Mouse (Mus musculus) hindbrain, embryonic 13.5 days (tissue): ENCODE results near the gene Polr2h. TPM values are rescaled to one million over a fixed set of nuclear protein-coding genes. Genes with fewer than 3 reads are reported as not detected.
"Not testable (repeated sequence)": the region's sequence is repeated elsewhere in the genome, so short reads cannot be mapped to it uniquely, and the experiment has no call there.

Experiments used
- ATAC-seq: fragments of 200-750 bp; cut with Nextera tagmentation; 2 replicates; pipeline ENCODE4 v1.8.0; 2017; ENCODE audit warnings: moderate TSS enrichment; ENCODE audit not compliant: low FRiP score
- H3K27ac ChIP-seq: fragments of 300-500 bp; sonication (generic); 2 replicates; pipeline ENCODE4 v1.5.1; 2015; ENCODE audit warnings: inconsistent platforms, mild to moderate bottlenecking, moderate library complexity
- H3K27me3 ChIP-seq: fragments of 300-500 bp; sonication (generic); 2 replicates; pipeline ENCODE4 v1.6.1; 2015; ENCODE audit warnings: mild to moderate bottlenecking, inconsistent platforms
- H3K36me3 ChIP-seq: fragments of 300-500 bp; sonication (generic); 2 replicates; pipeline ENCODE4 v1.6.1; 2015; ENCODE audit warnings: mild to moderate bottlenecking, inconsistent platforms
- H3K4me1 ChIP-seq: fragments of 300-500 bp; sonication (generic); replicated peaks from 2 replicates; pipeline ENCODE4 v1.6.1; 2015; ENCODE audit warnings: inconsistent platforms
- H3K4me2 ChIP-seq: fragments of 300-500 bp; sonication (generic); 2 replicates; pipeline ENCODE4 v1.6.1; 2015; ENCODE audit warnings: inconsistent platforms, mild to moderate bottlenecking, moderate library complexity
- H3K4me3 ChIP-seq: fragments of 300-500 bp; sonication (generic); 2 replicates; pipeline ENCODE4 v1.5.1; 2015; ENCODE audit warnings: mild to moderate bottlenecking, inconsistent platforms
- H3K9ac ChIP-seq: fragments of 300-500 bp; sonication (generic); 2 replicates; pipeline ENCODE4 v1.6.1; 2015; ENCODE audit warnings: mild to moderate bottlenecking, inconsistent platforms
- H3K9me3 ChIP-seq: fragments of 300-500 bp; sonication (generic); 2 replicates; pipeline ENCODE4 v1.6.1; 2016; ENCODE audit warnings: inconsistent platforms
- WGBS: fragments of 180-500 bp; shearing (Covaris S2); methylation state at CpG from one replicate; pipeline ENCODE4 v1.1.7; 2015; 5-methylcytosine and 5-hydroxymethylcytosine counted together
- polyA plus RNA-seq: library from polyadenylated mRNA; unstranded; fragments of >200 nt; fragmentation: Nextera tagmentation; extraction: Ambion mirVana; gene quantifications from 2 replicates; pipeline ENCODE4 v1.2.1, GENCODE M21; 2015

Polr2h gene
- polyA plus RNA-seq, result 83.5 and 93.7 TPM in 2 replicates

DNA sequence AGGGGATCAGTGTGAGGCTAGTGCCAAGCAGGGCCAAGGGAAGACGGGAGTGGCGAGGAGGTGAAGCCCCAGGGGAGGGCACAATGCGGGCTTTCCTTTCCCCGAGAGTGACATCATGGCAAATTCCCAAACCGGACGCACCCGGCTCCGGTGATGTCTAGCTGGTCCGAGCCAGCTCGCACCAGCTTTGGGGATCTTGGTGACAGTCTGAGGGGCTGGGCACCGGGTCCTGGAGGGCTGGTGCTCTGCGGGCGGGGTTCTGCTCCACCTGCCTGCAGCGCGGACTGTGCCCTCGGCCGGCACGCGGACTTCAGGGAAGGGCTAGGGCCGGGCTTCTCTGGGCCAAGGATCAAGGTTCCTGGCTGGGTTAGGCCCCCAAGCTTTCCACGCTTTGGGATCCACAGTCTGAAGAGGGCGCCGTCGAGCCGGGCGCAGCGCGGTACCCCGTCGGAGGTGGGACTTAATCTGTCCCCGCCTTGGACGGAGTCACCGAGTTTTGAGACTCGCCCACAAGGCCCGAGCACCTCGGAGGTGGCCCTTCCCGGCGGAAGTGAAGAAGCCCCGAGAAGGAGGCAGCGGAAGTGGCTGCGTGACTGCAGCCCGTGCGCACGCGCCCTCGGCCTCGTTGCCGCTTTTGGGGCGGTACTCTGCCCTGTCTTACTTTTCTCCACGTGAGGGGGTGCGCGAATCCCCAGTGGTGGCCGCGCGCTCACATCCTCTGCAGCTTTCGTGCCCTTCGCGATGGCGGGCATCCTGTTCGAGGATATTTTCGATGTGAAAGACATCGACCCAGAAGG is at the start of gene Polr2h, which contains the start of gene Clcn2:
Gene Polr2h (plus strand): TSS at position 485 of the 797 bp plus-strand sequence.
Gene Clcn2 (minus strand): TSS at position 566 of the 797 bp plus-strand sequence.
- Histone ChIP-seq H3K27me3 (no peaks in the 10 kb centered on the region), H3K4me1 (peaks cover 44% of the 10 kb centered on the region), H3K4me3 (peak within 1 kb of the TSS; percentile 69), H3K4me2 (peak within 1 kb of the TSS; percentile 96), H3K36me3 (peaks cover 37% of the 10 kb centered on the region), H3K27ac (peak within 1 kb of the TSS; percentile 95), H3K9me3 (no peaks in the 10 kb centered on the region), H3K9ac (peak within 1 kb of the TSS; percentile 86)
- WGBS, result under 1% methylated on average over 62 of the region's 62 CpGs
- peak; percentile 73 for ATAC-seq

DNA sequence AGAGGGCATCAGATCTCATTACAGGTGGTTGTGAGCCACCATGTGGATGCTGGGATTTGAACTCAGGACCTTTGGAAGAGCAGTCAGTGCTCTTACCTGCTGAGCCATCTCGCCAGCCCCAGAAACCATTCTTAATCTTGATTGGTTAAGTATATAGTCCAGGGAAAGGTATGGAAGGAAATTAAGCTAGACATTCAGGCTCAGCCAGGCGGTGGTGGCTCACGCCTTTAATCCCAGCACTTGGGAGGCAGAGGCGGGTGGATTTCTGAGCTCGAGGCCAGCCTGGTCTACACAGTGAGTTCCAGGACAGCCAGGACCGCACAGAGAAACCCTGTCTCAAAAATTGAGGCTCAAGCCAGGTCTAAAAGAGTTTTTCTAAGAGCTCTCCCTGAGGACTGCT is 49.5 kb upstream of the Polr2h start, which contains the start of gene Eif4g1:
Gene Eif4g1 (plus strand): TSS at position 301 of the 400 bp plus-strand sequence.
- H3K9ac ChIP-seq, H3K27ac ChIP-seq, H3K4me1 ChIP-seq, H3K27me3 ChIP-seq, ATAC-seq, H3K4me3 ChIP-seq, H3K9me3 ChIP-seq, H3K4me2 ChIP-seq: not testable (repeated sequence)
- peaks cover 22% of the 10 kb centered on the region for H3K36me3 ChIP-seq
- 99% methylated on average over 5 of the region's 6 CpGs for WGBS

DNA sequence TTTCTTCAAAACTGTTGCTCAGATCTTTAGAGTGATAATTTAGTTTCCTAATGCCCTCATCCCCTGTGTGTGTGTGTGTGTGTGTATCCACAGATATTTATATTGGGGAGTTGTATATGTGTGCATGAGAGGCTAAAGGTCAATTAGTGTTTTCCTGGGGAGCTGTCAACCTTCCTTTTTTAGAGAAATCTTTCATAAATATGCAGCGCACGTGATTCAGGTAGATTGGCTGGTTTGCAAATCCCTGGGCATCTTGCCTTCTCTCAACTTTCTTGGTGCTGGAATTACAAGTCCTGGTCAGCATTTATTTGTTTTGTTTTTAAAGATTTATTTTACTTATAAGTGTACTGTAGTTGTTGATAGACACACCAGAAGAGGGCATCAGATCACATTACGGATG is 47.2 kb upstream of the Polr2h start:
- ATAC-seq, result no peak
- 94% methylated on average over 3 of the region's 3 CpGs for WGBS

DNA sequence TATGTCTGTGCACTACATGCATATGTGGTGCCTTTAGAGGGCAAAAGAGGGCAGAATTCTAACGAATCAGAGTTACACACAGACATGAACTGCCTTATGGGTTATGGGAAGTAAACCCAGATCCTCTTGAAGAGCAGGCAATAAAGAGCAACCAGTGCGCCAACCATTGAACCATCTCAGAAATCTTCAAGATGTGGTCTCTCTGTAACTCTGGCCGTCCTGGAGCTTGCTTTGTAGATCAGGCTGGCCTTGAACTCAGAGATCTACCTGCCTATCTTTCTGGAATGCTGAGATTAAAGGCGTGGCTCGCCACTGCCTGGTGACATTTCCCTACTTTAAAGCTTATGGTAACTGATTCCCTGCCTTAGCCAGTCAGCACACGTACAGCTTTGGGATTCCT is 45.6 kb upstream of the Polr2h start:
- Histone ChIP-seq H3K4me1 (peaks cover 26% of the 10 kb centered on the region), H3K27me3 (no peaks in the 10 kb centered on the region), H3K4me2 (peak overlapping the region; percentile 98), H3K27ac (no peak overlapping the region), H3K4me3 (peak overlapping the region; percentile 82), H3K36me3 (peaks cover 17% of the 10 kb centered on the region), H3K9ac (no peak overlapping the region), H3K9me3 (no peaks in the 10 kb centered on the region)
- WGBS, result 32% methylated on average over 6 of the region's 6 CpGs
- no peak for ATAC-seq

More for the DNA sequence above, 47.2 kb upstream of the Polr2h start:
- Histone ChIP-seq H3K4me3 (no peak overlapping the region), H3K27me3 (no peaks in the 10 kb centered on the region), H3K9ac (no peak overlapping the region), H3K9me3 (no peaks in the 10 kb centered on the region), H3K4me2 (no peak overlapping the region), H3K27ac (no peak overlapping the region), H3K4me1 (peaks cover 23% of the 10 kb centered on the region), H3K36me3 (peaks cover 2% of the 10 kb centered on the region)

DNA sequence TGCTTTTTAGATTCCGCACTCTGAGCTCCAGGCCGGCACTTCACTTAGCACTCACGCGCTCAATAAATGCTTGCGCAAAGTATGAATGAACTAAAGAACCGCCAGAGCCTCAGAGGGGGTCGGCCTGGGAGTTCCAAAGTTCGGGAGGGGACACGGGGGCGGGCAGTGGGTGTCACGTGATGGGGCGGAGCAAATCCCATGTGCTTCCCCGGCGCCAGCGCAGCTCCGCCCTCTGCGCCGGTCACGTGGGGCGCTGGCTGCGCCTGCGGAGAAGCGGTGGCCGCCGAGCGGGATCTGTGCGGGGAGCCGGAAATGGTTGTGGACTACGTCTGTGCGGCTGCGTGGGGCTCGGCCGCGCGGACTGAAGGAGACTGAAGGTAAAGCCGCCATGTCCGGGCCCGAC is 45.0 kb upstream of the Polr2h start:
- 0% methylated on average over 32 of the region's 38 CpGs for WGBS
- Histone ChIP-seq H3K27ac (peak overlapping the region; percentile 93), H3K4me2 (peak overlapping the region; percentile 98), H3K36me3 (peaks cover 22% of the 10 kb centered on the region), H3K9ac (peak overlapping the region; percentile 98), H3K27me3 (no peaks in the 10 kb centered on the region), H3K4me1 (peaks cover 26% of the 10 kb centered on the region), H3K4me3 (peak overlapping the region; percentile 82), H3K9me3 (no peaks in the 10 kb centered on the region)
- ATAC-seq, result peak; percentile 96

DNA sequence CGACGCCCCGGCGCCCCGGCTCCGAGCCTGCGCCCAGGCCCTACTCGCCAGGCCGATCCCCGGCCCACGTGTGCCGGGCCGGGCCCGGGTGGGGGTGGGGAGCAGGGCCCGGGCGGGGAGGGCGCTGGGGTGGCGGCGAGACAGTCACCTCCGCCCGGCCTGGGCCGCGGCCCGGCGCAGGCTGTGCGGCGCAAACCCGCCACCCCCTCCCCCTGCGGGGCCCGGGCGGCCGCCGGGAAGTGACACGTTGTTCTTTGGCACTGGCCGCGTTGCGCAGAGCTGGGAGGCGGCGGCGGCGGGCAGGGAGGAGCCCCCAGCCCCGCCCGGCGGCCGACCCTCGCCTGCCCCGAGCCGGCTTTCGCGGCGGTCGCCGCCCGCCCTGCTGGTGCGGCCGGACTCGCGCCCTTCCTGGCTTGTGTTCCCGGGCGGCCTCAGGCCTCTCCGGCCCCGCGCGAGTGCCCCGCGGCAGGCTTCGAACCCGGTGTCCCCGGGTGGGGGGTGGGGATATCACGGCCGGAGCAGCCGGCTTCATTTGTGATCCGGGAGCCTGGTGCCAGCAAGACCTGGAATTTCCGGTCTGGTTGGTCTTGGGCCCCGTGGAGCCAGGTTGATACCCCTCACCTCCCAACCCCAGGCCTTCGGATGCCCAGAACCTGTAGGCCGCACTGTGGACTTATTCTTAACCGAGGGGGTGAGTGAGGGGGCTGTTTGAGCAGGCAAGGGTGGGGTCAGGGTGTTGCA is 44.3 kb upstream of the Polr2h start:
- H3K27me3 ChIP-seq, result no peaks in the 10 kb centered on the region
- whole genome bisulfite sequencing, result under 1% methylated on average over 41 of the region's 78 CpGs
- H3K4me1 ChIP-seq, result peaks cover 29% of the 10 kb centered on the region
- H3K9me3 ChIP-seq, result no peaks in the 10 kb centered on the region
- peak overlapping the region; percentile 82 for H3K4me3 ChIP-seq
- peaks cover 28% of the 10 kb centered on the region for H3K36me3 ChIP-seq
- H3K4me2 ChIP-seq, result peak overlapping the region; percentile 98
- H3K9ac ChIP-seq, result peak overlapping the region; percentile 98
- peak; percentile 90 for ATAC-seq
- H3K27ac ChIP-seq, result peak overlapping the region; percentile 93

DNA sequence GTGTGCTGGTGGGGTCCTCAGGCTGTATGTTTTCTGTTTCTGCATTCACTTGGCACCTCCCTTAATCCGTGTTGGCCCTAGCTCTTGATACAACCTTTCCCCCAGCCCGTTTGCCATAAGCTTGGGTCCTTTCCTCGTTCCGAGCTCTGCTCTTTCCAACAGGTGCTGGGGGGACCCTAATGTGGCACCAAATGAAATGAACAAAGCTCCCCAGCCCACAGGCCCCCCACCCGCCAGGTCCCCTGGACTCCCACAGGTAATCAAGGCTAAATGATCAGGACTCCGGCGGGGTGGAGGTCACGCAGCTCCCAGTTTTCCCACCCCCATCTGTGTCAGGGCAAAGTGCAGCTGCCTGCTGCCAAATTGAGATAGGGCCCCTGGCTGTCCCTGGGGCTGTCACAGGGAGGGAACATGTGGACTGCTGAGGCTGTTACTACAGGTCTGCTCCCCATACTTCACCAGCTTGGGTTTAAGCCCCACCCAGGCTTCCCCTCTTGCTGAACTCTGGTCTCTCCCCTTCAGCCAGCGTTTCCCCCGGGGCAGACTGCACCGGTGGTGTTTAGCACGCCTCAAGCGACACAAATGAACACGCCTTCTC is 43.7 kb upstream of the Polr2h start:
- Histone ChIP-seq H3K27ac (peak overlapping the region; percentile 93), H3K4me3 (peak overlapping the region; percentile 82), H3K4me1 (peaks cover 29% of the 10 kb centered on the region), H3K9me3 (no peaks in the 10 kb centered on the region), H3K36me3 (peaks cover 35% of the 10 kb centered on the region), H3K4me2 (peak overlapping the region; percentile 98), H3K27me3 (no peaks in the 10 kb centered on the region), H3K9ac (peak overlapping the region; percentile 98)
- ATAC-seq, result no peak
- 14% methylated on average over 14 of the region's 14 CpGs for WGBS

DNA sequence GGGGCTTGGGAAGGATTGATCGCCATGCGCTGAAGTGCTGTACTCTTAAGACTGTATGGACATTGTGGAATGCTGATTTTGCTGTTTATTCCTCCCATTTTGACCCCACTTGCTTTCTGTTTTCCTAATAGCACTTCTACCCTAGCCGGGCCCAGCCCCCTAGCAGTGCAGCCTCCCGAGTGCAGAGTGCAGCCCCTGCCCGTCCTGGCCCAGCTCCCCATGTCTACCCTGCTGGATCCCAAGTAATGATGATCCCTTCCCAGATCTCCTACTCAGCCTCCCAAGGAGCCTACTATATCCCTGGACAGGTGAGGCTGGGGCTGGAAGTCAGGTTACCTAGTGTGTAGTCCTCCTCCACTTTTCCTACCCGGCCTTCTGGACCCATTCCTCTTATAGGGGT is 42.3 kb upstream of the Polr2h start:
- Histone ChIP-seq H3K9me3 (no peaks in the 10 kb centered on the region), H3K4me3 (no peak overlapping the region), H3K4me2 (no peak overlapping the region), H3K27ac (no peak overlapping the region), H3K9ac (no peak overlapping the region), H3K36me3 (peaks cover 49% of the 10 kb centered on the region), H3K4me1 (peaks cover 29% of the 10 kb centered on the region), H3K27me3 (no peaks in the 10 kb centered on the region)
- ATAC-seq, result no peak
- 91% methylated on average over 6 of the region's 6 CpGs for WGBS

DNA sequence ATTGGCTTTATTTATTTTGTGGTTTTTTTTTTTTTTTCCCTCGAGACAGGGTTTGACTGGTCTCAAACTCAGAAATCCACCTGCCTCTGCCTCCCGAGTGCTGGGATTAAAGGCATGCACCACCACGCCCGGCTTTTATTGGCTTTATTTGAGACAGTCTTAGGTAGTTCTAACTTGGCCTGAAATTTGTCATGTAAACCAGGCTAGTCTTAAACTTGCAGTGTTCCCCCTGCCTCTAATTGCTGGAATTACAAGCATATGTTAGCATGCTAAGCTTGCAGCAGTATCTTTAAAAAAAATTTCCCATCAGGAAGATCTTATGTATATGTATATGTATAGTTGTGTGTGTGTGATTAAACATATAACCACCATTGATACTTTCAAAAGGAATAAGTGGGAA is 40.8 kb upstream of the Polr2h start:
- peaks cover 64% of the 10 kb centered on the region for H3K36me3 ChIP-seq
- no peaks in the 10 kb centered on the region for H3K27me3 ChIP-seq
- H3K27ac ChIP-seq, result no peak overlapping the region
- H3K9me3 ChIP-seq, result no peaks in the 10 kb centered on the region
- ATAC-seq, result no peak
- H3K9ac ChIP-seq, result no peak overlapping the region
- no peak overlapping the region for H3K4me2 ChIP-seq
- H3K4me3 ChIP-seq, result no peak overlapping the region
- H3K4me1 ChIP-seq, result peaks cover 29% of the 10 kb centered on the region
- WGBS, result 92% methylated on average over 4 of the region's 4 CpGs

DNA sequence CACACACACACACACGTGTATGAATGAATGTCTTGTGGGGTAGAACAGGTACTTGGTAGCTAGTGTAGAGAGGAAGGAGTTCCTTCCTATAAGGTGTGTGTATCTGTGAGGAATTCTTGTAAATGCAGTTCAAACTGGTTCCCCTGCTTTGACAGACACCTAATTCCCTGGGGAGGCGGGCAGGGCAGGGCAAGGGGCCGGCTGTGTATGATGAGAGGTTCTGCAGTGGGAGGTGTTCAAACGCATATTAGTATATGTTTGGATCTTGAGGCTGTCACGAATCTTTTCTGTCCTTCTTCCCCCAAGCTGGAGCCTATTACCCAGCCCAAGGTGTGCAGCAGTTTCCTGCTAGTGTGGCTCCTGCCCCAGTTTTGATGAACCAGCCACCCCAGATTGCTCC is 40.1 kb upstream of the Polr2h start:
- peaks cover 25% of the 10 kb centered on the region for H3K4me1 ChIP-seq
- H3K9me3 ChIP-seq, result no peaks in the 10 kb centered on the region
- H3K9ac ChIP-seq, result no peak overlapping the region
- no peak overlapping the region for H3K27ac ChIP-seq
- 89% methylated on average over 5 of the region's 5 CpGs for WGBS
- no peak overlapping the region for H3K4me2 ChIP-seq
- H3K4me3 ChIP-seq, result no peak overlapping the region
- H3K36me3 ChIP-seq, result peaks cover 71% of the 10 kb centered on the region
- no peaks in the 10 kb centered on the region for H3K27me3 ChIP-seq
- ATAC-seq, result no peak

DNA sequence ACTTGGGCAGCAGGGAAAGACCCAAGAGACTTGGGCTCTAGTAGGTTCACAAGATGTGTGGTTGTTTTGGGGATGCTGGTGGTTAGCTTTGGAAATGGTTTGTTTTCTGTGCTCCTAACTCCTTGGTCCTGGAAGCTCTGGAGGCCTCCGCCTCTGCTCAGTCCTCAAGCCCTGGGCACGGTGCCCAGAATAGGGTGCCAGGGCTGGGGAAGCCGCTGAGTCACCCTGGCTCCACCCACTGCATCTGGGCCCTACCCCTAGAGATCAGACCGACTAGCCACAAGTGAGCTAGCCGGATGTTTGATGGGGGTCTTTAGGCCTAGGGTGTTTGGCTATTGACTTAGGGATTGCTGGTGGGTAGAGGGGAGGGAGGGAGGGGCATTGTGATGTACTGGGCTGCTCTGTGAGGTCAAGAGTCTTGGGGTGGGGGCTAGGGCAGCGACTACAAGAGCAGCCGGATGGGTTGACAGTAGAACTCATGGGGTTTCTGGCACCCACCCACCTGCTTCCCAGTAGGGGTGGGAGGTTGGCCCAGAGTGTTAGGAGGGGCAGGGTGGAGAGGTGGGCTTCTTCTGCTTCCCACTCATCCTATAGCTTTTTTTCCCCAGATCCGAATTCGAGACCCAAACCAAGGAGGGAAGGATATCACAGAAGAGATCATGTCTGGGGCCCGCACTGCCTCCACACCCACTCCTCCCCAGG is 39.3 kb upstream of the Polr2h start:
- H3K27ac ChIP-seq, result no peak overlapping the region
- H3K4me3 ChIP-seq, result no peak overlapping the region
- H3K4me1 ChIP-seq, result peaks cover 25% of the 10 kb centered on the region
- no peak overlapping the region for H3K9ac ChIP-seq
- 0 out of 2 replicates have a peak, but pooled peaks have one; percentile 8 for ATAC-seq
- H3K9me3 ChIP-seq, result no peaks in the 10 kb centered on the region
- H3K36me3 ChIP-seq, result peaks cover 78% of the 10 kb centered on the region
- no peak overlapping the region for H3K4me2 ChIP-seq
- no peaks in the 10 kb centered on the region for H3K27me3 ChIP-seq
- 76% methylated on average over 10 of the region's 10 CpGs for WGBS

DNA sequence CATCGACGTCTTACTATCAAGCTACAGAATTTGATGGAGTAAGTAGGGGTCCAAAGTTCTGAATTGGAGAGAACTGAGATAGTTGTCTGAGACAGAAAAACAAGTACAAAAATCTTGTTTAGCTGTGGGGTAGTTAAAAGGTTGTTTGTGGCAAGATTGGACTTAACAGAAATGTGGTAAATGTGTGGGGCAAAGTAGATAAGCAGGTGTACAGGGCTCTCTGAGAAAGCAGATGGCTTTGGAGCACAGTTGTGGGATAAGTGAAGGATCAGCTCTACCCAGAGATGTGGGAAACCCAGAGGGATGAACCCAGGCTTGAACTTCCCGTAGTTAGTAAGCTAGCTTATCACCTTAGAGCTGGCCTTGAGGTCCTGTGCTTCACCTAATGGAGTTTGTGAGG is 26.7 kb upstream of the Polr2h start:
- 95% methylated on average over 3 of the region's 3 CpGs for WGBS
- H3K9me3 ChIP-seq, result no peaks in the 10 kb centered on the region
- no peak for ATAC-seq
- H3K36me3 ChIP-seq, result peaks cover 66% of the 10 kb centered on the region
- no peak overlapping the region for H3K4me3 ChIP-seq
- H3K4me1 ChIP-seq, result peaks cover 37% of the 10 kb centered on the region
- H3K9ac ChIP-seq, result no peak overlapping the region
- H3K27me3 ChIP-seq, result no peaks in the 10 kb centered on the region
- H3K4me2 ChIP-seq, result no peak overlapping the region
- H3K27ac ChIP-seq, result no peak overlapping the region
